Mouse (Mus musculus) cerebellum, postnatal 25 days (tissue): ENCODE results near the gene Pabpn1.

ENCODE experiments used
- DNase-seq, 2 experiments: peaks; one replicate each; pipeline ENCODE4 v3.0.0; 2021; ENCODE audit warnings: mixed read lengths in 2 of 2

Pabpn1 gene

DNA sequence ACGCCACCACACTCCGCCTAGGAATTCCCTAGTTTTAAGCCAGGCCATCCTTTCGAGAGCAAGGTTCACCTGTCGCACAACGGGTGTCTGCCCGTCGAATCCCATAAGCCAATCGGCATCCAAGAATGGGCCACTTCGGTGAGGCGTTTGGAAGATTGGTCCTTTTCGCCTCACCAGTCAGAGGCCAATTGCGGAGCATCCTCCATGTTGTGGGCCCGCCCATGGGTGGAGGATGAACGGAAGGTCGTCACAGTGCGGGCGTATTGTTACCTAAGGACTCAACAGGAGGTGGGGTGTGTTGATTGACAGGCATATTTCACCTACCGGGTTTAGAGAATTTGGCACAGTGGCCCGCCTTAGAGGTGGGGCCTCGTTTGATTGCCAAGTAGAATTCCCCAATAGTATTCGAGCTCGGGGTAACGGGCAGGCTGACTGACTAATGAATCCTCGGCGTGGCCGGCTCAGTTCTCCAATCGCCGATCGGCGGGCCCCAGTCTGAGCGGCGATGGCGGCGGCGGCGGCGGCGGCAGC lies 1.4 kb downstream of the Pabpn1 start:
- peak; percentile 96 to 98 for DNase-seq

DNA sequence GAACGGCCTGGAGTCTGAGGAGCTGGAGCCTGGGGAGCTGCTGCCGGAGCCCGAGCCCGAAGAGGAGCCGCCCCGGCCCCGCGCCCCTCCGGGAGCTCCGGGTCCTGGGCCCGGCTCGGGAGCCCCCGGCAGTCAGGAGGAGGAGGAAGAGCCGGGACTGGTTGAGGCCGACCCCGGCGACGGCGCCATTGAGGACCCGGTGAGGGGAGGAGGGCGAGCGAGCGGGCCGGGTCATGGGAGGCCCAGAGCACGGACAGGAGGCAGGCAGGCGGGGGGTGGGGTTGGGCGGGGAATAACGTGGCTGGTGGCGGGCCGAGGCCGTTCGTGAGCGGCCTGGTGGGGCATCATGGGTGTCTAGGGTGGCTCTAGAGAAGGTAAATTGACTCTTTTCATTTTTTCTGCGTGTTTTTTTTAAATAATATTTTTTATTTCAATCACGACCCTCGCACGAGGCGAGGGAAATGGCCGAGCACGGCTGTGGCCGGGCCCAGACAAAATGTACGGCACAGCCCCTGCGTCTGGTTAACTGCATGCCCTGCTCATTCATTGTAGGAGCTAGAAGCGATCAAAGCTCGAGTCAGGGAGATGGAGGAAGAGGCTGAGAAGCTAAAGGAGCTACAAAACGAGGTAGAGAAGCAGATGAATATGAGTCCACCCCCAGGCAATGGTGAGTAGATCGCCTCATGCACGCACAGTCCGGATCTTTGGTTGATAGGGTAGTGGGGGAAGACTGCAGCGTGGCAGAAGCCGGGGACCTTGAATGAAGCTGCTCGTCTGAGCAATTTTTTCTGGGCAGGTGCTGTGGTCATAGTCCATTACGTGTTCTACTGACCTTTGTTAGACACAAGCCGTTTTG lies 2.2 kb downstream of the Pabpn1 start:
- peak in 1 of 2 experiments; percentile 81 for DNase-seq

DNA sequence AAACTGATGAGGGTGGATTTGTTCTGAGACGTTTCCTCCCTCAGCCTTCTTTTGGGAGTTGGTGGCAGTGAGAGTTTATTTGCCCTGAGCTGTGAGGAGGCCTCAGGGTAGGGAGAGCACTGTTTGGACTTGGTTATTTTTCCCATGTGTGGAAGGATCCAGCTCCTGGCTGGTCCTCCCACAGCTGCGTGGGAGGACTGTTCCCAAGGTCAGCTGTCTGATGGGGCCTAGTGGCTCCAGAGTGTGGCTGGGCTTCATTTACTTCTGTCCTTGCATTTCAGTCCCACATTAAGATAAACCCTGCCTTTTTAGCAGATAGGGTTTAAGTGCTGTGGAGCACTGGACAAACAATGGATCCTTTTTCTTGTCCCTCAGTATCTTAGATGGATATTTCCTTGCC lies 5.1 kb downstream of the Pabpn1 start:
- DNase-seq, result no peak

DNA sequence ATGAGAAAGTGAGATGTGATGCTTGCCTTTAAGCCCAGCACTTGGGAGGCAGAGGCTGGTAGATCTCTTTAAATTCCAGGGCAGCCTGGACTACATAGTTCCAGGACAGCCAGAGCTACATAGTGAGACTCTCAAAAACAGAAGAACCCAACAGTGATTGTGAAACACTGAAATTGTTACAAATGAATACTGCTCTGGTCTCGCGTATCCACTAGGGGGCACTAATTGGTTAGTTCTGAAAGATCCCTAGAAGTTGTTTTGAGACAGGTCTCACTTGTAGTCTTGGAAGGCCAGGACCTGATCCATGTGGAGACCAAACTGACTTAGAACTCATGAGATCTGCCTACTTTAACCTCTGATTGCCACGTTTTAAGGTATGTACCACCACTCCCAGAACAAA lies 8.1 kb downstream of the Pabpn1 start:
- peak; percentile 56 to 79 for DNase-seq

DNA sequence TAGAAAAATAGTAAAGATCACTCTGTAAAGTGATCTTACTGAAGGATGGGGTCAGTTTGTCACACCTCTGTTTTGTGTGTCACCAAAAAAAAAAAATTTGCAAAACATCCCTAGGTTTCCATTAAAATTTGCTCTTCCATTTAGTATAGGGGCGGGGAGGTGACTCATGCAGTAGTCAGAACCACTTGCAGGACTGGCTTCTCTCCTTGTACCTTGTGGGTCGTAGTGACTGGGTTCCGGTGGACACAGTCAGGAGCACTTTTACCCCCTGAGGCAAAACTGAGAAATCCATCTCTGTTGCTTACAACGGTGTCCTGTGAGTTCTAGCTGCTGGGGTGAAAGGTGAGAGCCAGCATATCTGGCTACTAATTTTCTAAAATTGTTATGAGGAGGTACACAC lies 11.3 kb downstream of the Pabpn1 start:
- DNase-seq, result no peak

DNA sequence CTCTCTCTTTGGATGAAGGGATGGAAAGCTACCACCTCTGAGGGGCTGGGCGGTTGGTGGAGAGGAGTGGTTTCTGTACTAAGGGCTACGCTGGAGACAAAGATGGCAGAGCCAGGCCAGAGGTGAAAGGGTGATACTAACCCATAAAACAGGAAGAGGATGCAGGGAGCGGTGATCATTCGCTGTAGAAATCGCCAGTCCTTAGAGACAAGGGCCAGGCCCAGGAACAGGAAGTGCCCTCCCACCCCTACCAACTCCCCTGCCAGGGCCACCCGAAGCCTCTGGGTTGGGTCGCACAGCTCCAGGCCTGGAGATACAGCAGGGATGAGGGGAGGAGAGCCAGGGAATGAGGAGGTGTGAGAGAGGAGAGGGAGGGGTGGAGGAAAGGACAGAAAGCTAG lies 16.4 kb downstream of the Pabpn1 start:
- DNase-seq, result no peak

DNA sequence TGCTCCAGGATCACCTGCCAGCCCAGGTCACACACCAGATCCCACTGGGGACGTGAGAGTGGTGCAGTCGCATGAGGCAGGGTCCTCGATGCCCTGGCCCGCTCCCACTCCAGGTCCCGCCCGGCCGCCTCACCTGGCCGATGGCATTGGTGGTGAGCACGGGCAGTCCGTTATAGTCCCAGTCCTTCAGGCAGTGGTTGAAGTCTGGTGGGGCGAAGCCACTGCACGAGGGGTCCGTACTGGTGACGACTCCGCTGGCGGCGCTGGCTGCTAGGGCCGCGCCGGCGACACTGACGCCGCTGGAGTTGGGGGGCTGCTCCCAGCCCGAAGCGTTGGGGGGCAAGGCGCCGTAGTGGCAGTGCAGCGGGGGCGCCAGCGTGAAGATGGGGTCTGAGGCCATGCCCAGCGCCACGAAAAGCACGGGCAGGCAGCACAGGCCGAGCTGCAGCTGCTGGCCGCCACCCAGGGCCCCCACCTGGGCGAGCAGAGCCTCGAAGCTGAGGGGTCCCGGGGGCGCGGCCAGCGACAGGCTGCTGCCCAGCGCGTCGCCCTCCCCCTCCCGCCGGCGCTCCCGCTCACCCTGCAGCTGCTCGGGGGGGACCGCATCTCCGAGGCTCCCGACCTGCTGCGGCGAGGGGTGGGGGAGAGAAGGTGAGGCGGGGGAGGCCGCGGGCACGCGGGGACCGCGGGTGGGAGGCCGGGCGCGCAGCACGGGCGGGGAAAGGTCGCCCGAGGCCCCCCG lies 20.0 kb downstream of the Pabpn1 start:
- DNase-seq, result peak; percentile 41 to 72

DNA sequence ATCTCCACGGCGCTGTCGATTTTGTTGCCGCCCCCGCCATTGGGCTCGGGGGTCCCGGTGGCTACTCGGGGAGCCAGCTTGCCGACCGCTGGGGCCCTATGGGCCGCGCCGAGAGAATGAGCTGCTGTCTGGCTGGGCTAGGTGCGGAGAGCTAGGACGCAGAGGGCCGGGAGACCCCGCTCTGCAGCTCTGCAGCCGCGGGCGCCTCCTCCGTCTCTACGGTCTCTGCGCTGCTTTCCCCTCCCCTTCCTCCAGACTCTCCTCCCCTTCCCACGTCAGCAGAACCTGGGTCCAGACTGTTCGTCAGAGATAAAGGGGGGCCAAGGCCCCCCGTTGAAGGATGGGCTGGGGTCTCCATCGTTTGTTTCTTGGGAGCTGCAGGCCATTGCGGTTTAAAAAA lies 20.6 kb downstream of the Pabpn1 start, which contains the start of gene Slc22a17:
Slc22a17 (minus strand) TSS at position 247 of the 400 bp plus-strand sequence.
- DNase-seq, result peak; percentile 84 to 88

DNA sequence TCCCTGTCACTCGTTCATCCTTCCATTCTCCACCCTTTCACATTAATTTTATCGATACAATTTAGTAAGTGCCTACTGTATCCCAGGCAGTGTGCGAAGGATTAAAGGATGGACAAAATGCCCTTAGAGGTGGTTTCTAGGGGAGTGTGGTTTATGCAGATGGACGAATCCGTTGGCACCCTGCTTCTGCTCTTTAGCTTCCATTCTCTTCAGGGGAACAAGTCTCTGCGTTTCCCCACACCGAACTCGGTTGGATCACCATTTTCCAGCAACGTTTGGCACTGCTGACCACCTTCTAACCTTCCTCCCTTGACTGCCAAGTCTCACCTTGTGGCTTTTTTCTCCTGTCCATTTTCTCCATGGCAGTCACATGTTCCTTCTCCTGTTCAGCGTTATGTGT lies 21.0 kb downstream of the Pabpn1 start:
- peak; percentile 45 to 50 for DNase-seq

DNA sequence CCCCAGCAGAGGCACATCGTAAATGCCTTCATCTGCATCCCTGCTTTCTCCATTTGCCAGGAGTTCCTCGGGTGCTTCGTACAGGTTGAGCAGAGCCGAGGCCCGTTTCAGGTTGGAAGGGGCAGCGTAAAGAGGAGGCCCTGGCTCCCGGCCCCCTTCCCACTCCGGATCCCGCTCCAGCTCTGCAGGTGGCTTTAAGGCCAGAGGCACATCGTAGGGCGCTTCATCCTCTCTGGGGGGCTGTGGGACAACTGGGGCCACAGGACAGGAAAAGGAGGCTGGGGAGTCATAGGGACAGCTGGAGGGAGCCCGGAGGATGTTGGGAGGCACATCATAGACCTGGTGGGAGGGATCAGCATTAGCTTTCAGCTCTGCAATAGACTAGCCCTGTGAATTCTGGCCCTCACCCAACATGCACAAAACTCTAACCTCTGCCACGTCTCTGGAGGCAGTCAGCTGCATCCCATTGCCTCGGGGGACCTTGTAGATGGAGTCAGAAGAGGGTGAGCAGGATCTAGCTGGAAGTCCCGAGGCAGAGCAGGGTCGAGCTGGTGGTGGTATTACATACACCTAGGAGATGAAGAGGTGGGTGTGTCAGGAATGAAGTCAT lies 27.9 kb downstream of the Pabpn1 start:
- DNase-seq, result no peak

DNA sequence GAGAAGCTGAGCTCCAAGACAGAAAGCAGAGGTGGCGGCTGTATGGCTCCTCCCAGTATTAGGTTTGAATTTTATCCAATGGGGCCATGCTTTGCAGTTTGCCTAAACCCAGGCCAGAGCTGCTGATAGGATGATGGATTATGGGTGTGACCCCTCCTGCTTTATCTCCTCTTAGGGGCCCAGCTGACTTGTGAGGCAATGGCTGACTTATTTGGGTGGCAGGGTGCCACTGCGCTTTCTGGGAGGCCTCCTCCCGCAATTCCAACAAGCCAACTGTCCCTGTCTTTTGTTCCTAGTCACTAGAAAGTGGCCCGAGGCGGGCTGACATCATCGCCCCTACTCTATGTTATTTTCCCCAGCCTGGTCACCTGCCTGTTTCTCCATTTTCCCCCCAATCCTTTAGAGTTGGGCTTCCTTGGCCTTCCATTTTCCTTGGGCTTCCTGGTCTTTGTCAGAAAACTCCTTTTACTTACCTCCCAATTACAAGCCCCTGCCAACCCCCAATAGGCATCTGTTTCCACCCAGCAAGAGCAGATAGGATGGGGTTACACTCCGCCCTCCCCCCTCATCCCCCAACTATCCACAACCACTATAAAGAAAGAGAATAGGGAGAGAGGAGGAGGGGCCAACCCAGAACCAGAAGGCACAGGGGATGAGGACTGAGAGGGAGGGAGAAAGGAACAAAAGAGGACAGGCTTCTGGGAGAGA lies 32.5 kb downstream of the Pabpn1 start:
- no peak for DNase-seq

DNA sequence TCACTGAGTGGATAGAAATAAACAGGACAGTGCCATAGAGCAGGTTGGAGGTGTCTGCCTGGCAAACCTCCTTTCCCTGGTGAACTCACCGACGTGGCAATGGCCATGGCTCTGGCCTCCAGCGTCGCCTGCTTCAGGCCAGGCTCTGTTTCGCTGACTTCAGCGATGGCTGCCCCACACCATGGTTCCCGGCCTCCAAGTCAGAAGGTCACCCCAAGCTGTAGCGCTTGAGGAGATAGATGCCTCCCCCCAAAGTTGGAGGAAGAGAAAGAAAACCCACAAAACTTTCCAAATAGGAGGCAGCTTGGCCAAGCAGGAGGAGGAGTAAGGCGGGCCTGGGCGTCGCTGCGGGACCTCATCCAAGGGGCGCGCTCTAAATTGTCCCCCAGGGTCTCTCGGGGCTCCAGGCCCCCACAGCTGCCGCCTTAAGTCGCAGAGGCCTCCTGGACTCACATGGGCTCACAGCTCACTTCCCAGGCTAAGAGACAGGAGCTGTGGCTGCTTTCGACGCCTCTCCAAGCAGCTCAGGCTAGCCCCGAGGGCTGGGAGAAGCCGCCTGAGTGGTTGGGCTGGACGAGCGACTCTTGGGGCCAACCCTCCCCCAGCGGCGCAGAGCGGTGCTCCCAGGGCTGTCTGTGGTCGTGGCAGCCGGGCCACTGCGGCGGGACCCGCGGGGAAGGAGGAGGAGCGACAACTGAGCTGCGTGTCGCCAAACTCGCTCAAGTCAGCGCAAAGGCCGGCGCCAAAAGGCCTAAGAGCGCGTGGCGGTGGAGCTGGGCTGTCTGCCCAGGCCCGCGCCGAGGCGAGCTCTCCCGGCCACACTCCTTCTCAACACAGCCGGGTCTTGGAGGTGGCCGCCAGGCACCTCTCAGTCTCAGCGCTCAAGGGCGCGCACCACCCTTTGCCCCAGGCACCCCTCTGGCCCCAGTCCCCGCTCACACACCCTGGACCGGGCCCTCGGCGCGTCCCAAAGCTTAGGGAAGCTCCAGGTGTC lies 33.3 kb downstream of the Pabpn1 start, which contains the start of gene Efs:
Efs (minus strand) TSS at position 778 of the 994 bp plus-strand sequence.
- peak; percentile 70 to 74 for DNase-seq

DNA sequence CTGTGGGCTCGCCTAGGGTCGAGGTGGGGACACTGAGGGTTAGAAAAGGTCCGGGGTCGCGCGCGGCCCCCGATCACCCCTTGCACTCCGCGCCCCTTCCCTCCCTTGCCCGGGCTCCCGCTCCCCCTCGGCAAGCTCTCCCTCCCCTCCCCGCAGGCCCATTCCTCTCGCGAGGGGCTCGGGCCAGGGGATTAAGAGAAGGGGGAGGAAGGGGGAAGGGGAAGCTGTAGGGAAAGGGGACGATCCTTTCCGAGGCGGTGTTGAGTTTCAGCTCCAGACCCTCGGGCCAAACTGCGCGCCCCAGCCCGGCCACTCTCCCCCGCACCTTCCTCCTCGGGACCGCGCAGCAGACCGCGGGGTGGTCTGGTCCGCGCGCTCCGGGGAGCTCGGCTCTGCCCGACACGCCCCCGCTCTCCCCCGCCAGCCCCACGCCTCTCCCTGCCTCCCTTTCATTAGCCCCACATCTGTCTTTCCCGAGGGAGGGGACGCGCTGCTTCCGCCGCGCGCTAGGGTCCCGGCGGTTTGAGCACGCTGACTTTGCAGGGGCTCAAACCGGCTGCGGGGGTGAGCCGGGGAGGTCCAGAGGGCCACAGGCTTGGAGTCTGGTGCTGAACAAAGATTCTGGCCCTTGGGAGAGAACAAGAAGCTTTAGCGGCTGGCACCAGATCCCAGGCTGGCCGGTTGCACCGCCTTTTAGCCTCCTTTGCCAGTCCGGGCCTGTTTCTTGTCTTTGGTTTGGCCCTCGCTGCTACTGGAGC lies 34.3 kb downstream of the Pabpn1 start:
- peak; percentile 33 to 34 for DNase-seq

DNA sequence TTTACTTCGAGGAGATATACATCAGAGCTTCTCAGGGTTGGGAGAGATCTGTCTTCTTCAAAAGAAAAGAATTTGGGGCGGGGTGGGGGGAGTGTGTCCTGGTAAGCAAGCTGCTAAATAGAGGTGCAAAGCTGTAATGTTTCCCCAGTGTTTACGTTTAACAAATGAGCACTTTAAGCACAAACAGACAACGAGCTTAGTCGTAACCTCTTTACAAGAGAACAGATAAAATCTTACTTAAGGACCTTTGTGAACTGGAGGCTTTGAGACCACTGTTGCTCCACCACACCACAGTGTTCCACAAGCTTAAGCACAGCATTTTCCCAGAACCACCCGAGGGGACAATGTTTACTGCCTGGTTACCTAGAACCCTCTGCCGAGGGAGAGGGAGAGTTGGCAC lies 35.0 kb downstream of the Pabpn1 start:
- no peak for DNase-seq

DNA sequence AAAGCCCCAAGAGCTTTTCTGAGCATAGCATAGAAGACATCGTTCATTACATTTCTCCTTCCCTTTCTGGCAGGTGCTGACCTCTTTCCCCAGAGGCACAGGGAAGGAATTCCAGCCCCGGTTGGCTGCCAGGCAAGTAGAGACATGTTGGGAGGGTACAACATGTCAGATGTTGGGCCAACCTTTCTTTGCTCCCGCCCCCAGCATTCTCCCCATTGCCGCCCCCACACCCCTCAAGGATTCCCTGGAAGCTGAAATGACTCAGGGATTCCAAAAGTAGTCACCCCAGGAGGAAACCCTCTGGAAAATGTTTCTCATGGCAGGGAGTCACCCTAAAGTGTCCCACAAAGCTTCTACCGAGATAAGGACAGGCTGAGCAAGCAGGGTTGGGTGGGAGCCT lies 37.5 kb downstream of the Pabpn1 start:
- DNase-seq, result no peak

DNA sequence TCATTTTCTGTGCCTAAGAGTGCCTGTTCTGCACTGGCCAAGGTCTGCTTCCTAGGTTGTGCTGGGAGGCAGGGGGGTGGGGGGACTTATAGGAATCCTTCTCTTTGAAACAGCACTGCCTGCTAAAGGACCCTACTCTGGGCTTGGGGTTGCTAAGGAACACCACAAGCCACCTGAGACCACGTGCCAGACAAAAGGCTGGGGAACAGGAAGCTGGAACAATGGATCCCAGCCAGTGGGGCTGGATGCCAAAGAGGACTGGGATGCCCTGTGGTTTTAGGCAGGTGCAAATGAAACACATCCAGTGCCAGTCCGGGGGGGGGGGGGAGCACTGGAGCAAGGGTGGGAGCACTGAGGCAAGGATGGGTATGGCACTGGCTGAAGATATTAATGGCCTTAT lies 38.1 kb downstream of the Pabpn1 start:
- DNase-seq, result peak in 1 of 2 experiments; percentile 54

DNA sequence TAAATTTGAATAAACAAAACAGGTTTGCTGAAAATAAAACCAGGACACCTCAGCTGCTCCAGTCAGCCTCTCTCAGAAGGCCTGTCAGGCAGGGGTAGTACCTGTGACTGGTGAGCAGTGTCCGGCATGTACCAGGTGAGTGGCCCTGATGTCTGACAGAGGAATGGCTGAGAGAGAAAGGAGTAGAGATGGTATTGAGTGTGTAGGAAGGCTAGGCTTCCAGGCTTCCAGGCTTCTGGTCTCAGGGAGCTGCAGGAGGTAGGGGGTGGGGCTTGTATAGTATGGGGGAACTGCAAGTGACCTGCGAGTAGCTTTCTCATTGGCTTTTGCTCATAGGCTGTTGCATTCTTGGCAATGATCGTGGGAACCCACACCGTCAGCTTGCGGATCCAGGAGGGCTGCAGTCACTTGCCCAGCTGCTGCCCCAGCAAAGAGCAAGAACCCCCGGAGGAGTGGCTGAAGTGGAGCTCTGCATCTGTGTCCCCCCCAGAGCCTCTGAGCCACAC lies 40.4 kb downstream of the Pabpn1 start, which contains the start of gene Il25:
Il25 (plus strand) TSS at position 51 of the 506 bp plus-strand sequence.
- DNase-seq, result no peak

DNA sequence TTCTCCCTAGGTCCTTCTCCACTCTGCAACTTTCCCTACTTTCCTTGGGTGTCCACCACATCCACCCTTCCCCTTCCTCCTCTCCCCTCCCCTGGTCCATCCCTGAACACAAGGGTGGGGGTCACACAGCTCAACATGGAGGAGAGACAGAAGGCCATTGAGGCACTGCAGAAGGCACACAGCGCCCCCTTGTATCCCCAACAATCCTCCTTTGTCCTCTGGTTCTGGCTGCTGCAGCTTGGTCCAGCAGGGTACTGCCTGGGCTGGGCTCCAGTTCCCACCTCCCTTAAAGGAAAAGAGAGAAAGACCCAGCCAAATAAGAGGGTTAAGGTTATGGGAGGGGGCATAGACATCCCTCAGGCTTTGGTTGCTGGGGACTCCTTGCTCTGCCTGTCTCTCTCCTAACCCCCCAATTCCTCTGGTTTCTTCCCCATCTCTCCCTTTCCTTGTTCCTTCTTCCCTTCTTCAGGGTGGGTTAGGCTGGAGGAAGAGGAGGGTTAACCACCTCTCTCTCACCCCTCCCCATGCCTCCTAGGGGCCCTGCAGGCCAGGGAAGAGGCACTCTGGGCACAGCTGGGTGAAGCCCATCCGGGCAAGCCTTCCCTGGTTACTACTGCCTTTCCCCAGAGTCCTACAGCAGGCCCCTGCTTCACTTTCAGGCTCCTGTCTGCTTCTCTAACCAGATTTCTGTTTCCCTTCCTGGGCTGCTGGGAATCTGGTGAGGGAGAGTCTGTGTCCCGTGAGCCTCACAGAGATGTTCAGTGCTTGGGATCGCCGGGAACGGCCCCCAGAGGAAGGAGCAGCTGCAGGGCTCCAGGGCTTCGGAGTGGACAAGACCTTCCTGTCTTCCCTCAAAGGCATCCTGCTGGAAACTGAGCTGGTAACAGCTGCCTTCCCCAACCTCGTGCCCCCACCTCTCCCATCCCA lies 43.9 kb downstream of the Pabpn1 start, which contains the start of gene Cmtm5:
Cmtm5 (plus strand) TSS at position 358 of the 927 bp plus-strand sequence.
- peak in 1 of 2 experiments; percentile 52 for DNase-seq

DNA sequence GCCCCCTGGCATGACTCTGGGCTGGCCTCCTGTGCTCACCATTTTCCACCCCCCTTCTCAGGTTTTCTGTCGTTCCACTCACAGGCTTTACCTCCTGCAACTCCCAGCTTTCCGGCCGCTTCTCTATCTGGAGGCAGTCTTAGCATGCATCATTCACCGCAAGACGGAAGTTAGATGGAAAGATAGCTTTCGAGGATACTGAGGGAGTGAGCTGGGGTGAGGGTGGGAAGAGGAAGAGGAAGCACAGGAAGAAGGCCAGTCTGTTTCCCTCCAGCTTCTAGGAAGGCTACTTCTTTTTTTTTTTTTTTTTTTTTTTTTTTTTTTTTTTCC lies 44.5 kb downstream of the Pabpn1 start:
- no peak for DNase-seq
